Mouse (Mus musculus) cortical plate, adult 2 months (tissue): Measurements from ENCODE around the gene Cacna1f.

Experiments
- CTCF ChIP-seq: fragments of 200-500 bp; IDR thresholded peaks from 2 replicates; pipeline ENCODE4 v1.5.1; 2011; ENCODE audit warnings: mild to moderate bottlenecking, control low read depth, low read length; ENCODE audit not compliant: insufficient read depth; ENCODE audit errors: extremely low read depth
- POLR2A ChIP-seq: fragments of 200-500 bp; IDR thresholded peaks from 2 replicates; pipeline ENCODE4 v1.6.1; 2011; ENCODE audit warnings: mild to moderate bottlenecking, low read length, control low read depth; ENCODE audit not compliant: insufficient read depth; ENCODE audit errors: extremely low read depth

DNA sequence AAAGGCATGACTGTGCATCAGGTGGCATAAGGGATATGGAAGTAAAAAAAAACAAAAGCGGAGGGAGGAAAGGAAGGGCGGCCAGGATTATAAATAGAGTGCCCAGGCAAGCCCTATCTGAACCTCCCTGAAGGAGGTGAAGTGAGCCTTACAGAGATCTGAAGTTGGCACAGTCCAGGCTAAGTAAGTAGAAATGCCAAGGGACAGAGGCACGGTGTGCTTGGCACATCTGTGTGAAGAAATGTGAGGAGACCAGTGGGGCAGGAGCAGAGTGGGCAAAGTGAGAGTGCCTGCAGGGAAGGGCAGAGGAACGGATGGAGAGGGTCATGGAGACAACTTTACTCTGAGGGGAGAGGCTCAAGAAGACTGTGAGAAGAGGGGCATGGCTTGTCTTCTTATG is 54.2 kb downstream of the Cacna1f start:
- TF ChIP-seq POLR2A (no peak), CTCF (no peak)
